Mouse (Mus musculus) lung, adult 2 months (tissue): ENCODE data around the gene Ptprd. TPM values are rescaled to one million over a fixed set of nuclear protein-coding genes. Genes with fewer than 3 reads are reported as not detected.
A peak's percentile ranks its signal among the peaks of the same experiment; 100 is the strongest.

Experiments used
- DNase-seq: peaks from one replicate; pipeline ENCODE4 v3.0.0; 2022
- H3K4me1 ChIP-seq: fragments of 200-500 bp; 2 replicates; pipeline ENCODE4 v1.6.1; 2011; ENCODE audit warnings: low read length; ENCODE audit not compliant: control insufficient read depth, insufficient read depth
- H3K4me3 ChIP-seq: fragments of 200-500 bp; replicated peaks from 2 replicates; pipeline ENCODE3; 2011; ENCODE audit warnings: low read depth, mild to moderate bottlenecking, control low read depth, low read length; ENCODE audit errors: extremely low read depth
- CTCF ChIP-seq: fragments of 200-500 bp; IDR thresholded peaks from 2 replicates; pipeline ENCODE4 v1.5.1; 2011; ENCODE audit warnings: mild to moderate bottlenecking, low read length, control low read depth; ENCODE audit not compliant: insufficient read depth
- POLR2A ChIP-seq: fragments of 200-500 bp; IDR thresholded peaks from 2 replicates; pipeline ENCODE4 v1.6.1; 2011; ENCODE audit warnings: low read depth, mild to moderate bottlenecking, control low read depth, low read length, borderline replicate concordance; ENCODE audit errors: extremely low read depth
- WGBS: fragments of 180-500 bp; shearing (Covaris S2); methylation state at CpG from one replicate; pipeline ENCODE4 v1.1.7; 2018; 5-methylcytosine and 5-hydroxymethylcytosine counted together
- polyA plus RNA-seq: library from polyadenylated mRNA; depleted of rRNA; stranded (reverse); fragments of >200 nt; gene quantifications from 2 replicates; pipeline ENCODE4 v1.2.3, GENCODE M21; 2012

Gene Ptprd
- polyA plus RNA-seq, 1 experiment, result 13.4 TPM

- Histone ChIP-seq H3K4me3 (no peak overlapping the region), H3K4me1 (peaks cover 2% of the 10 kb centered on the region; the same call in 1 of the 2 replicates)
- 49% methylated on average over 3 of the region's 3 CpGs for WGBS
- no peak for DNase-seq
- TF ChIP-seq CTCF (no peak), POLR2A (no peak)
These were observed 2246.0 kb downstream of the Ptprd start for GRCm38 (mm10) chr4:75965810-75966209.

- H3K4me3 ChIP-seq, result no peak overlapping the region
- DNase-seq, result no peak
- H3K4me1 ChIP-seq, result peaks cover 2% of the 10 kb centered on the region; the same call in 1 of the 2 replicates
- 66% methylated on average over 2 of the region's 2 CpGs for WGBS
- TF ChIP-seq POLR2A (no peak), CTCF (no peak)
These were observed 2248.8 kb downstream of the Ptprd start for GRCm38 (mm10) chr4:75962916-75963315.

DNA sequence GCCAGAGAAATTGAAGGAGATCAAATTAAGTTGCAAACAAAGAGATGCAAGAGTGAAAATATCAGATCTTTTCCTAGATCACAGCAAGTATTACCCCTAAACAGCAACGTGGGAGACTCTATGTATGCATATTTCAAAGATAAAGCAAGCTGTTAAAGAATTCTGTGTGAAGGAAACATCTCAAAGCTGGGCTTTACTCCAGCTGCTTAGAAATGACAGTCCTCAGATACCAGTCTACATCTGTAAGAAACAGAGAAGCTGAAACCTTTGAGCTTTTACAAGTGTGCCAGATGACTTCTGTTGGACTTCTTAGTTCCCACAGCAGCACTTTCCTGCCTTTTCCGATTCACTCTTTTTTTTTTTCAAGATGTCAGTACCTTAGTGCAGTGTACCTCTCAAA is 2249.9 kb downstream of the Ptprd start:
- WGBS, result 43% methylated on average over 2 of the region's 2 CpGs
- no peak for DNase-seq
- peaks cover 2% of the 10 kb centered on the region; the same call in 1 of the 2 replicates for H3K4me1 ChIP-seq
- no peak overlapping the region for H3K4me3 ChIP-seq
- TF ChIP-seq CTCF (no peak), POLR2A (no peak)

DNA sequence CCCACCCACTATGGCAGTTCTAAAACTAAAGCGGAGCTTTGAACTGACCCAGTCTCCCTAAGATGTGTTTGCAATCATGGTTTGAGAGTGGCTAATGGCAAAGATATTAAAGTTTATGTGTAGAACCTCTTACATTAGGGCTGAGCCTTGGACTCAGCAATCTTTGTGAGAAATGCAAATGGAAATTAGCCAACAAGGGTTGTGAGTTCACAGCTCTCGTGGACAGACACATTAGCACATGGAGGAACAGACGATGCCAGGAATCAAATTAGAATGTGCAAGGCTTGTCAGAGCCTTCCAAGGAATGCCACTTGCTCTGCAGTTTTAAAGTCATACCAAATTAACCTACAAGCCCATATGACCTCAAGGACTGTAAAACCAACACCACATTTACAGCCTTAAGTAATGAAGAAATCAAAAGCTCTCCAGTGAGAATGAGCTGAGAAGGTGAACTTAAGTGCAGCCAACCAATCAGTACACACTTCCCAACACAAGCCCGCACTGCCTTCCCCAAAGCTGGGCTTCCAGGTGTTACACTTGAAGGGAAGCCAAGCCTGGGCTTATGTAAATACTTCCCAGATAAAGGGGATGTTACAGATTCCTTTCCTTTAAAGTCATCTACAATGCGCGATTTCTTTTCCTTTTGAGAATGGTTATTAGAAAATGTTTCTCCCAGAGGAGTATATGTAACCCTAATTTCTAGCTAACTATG is 2258.3 kb downstream of the Ptprd start:
- Histone ChIP-seq H3K4me1 (no peaks in the 10 kb centered on the region), H3K4me3 (no peak overlapping the region)
- peak; percentile 5 for DNase-seq
- 47% methylated on average over 6 of the region's 6 CpGs for WGBS
- TF ChIP-seq POLR2A (no peak), CTCF (no peak)

DNA sequence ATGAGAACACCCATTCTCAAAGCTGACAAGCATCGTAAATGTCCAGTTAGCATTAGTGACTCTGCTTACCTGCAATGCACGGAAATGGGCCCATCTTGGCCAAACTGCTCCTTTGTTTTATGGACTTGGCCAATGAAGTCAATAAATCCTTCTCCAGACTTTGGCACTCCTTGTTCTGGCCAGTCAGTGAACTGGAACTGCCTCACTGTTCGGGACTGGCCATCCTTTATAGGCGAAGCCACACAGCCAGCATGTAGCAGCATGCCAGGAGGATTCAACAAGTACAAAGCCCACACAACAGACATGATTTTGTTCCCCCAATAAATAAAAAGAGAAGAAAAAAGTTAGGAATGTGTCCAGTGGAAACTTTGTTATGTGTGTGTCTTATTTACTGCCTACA is 2261.2 kb downstream of the Ptprd start:
- TF ChIP-seq CTCF, result no peak
- no peak for TF ChIP-seq POLR2A
- no peak for DNase-seq
- H3K4me1 ChIP-seq, result no peaks in the 10 kb centered on the region
- WGBS, result 85% methylated on average over 4 of the region's 4 CpGs
- no peak overlapping the region for H3K4me3 ChIP-seq

GRCm38 (mm10) chr4:75894871-75895270 is 2316.9 kb downstream of the Ptprd start:
- DNase-seq, result no peak
- Histone ChIP-seq H3K4me1 (no peaks in the 10 kb centered on the region), H3K4me3 (no peak overlapping the region)
- WGBS, result 77% methylated on average over 4 of the region's 4 CpGs
- TF ChIP-seq POLR2A, result no peak
- no peak for TF ChIP-seq CTCF
